Mouse (Mus musculus) kidney, adult 11 months (tissue): ENCODE measurements at regions not wholly inside any gene's neighbourhood (a gene's known extent, or its start where the extent isn't known, plus 50 kb on each side); places are given as distances from the start of the nearest gene placed in this dataset.
A peak's percentile ranks its signal among the peaks of the same experiment; 100 is the strongest.

Experiments
- DNase-seq: peaks from one replicate; pipeline ENCODE4 v3.0.0; 2022

GRCm38 (mm10) chr13:60364778-60365672 is 187.9 kb upstream of the Gas1 start:
- DNase-seq, result peak; percentile 10

GRCm38 (mm10) chr13:60369216-60369615 is 192.1 kb upstream of the Gas1 start:
- DNase-seq, result no peak

- DNase-seq, result no peak
Measured at GRCm38 (mm10) chr13:60371656-60372055, 194.5 kb upstream of the Gas1 start.

- DNase-seq, result peak; percentile 11
Measured at GRCm38 (mm10) chr13:60376705-60377104, 199.5 kb upstream of the Gas1 start.

- DNase-seq, result no peak
Measured at GRCm38 (mm10) chr13:60382855-60383254, 205.7 kb upstream of the Gas1 start.

GRCm38 (mm10) chr13:60398836-60399235 is 202.9 kb upstream of the Dapk1 start:
- DNase-seq, result no peak

- DNase-seq, result no peak
Measured at GRCm38 (mm10) chr13:60400764-60401487, 200.8 kb upstream of the Dapk1 start.

GRCm38 (mm10) chr13:60403471-60403870 is 198.3 kb upstream of the Dapk1 start:
- no peak for DNase-seq

- DNase-seq, result no peak
Measured at GRCm38 (mm10) chr13:60407344-60407743, 194.4 kb upstream of the Dapk1 start.

- no peak for DNase-seq
Measured at GRCm38 (mm10) chr13:60409706-60410502, 191.8 kb upstream of the Dapk1 start.

GRCm38 (mm10) chr13:60416024-60416423 is 185.7 kb upstream of the Dapk1 start:
- no peak for DNase-seq

GRCm38 (mm10) chr13:60417015-60417414 is 184.7 kb upstream of the Dapk1 start:
- no peak for DNase-seq

GRCm38 (mm10) chr13:60417436-60418158 is 184.2 kb upstream of the Dapk1 start:
- DNase-seq, result peak; percentile 51

GRCm38 (mm10) chr13:60420386-60420785 is 181.4 kb upstream of the Dapk1 start:
- no peak for DNase-seq

GRCm38 (mm10) chr13:60420842-60421696 is 180.7 kb upstream of the Dapk1 start:
- DNase-seq, result no peak

GRCm38 (mm10) chr13:60424267-60424666 is 177.5 kb upstream of the Dapk1 start:
- DNase-seq, result no peak

GRCm38 (mm10) chr13:60425140-60425539 is 176.6 kb upstream of the Dapk1 start:
- no peak for DNase-seq

GRCm38 (mm10) chr13:60425556-60425955 is 176.2 kb upstream of the Dapk1 start:
- DNase-seq, result no peak

- no peak for DNase-seq
Measured at GRCm38 (mm10) chr13:60426192-60426840, 175.4 kb upstream of the Dapk1 start.

- peak; percentile 23 for DNase-seq
Measured at GRCm38 (mm10) chr13:60427077-60427476, 174.7 kb upstream of the Dapk1 start.
